Mouse (Mus musculus) liver, adult 2 months (tissue): ENCODE results near the gene Aoah.

Experiments used
- CTCF ChIP-seq: fragments of 200-500 bp; IDR thresholded peaks from 2 replicates; pipeline ENCODE4 v1.5.1; 2011; ENCODE audit warnings: low read depth, low read length, control low read depth
- POLR2A ChIP-seq: fragments of 200-500 bp; IDR thresholded peaks from 2 replicates; pipeline ENCODE4 v1.6.1; 2011; ENCODE audit warnings: low read length, control low read depth; ENCODE audit not compliant: insufficient read depth; ENCODE audit errors: extremely low read depth

- TF ChIP-seq CTCF (0 out of 2 replicates have a peak, but pooled peaks have one; percentile 7), POLR2A (no peak)
Measured at GRCm38 (mm10) chr13:21050118-21050517, 256.2 kb downstream of the Aoah start.
